Mouse (Mus musculus) CD4-positive, CD25-positive, alpha-beta regulatory T cell, adult 2 months (primary cell): ENCODE measurements around the gene Lipm.
A peak's percentile ranks its signal among the peaks of the same experiment; 100 is the strongest.

Experiments
- DNase-seq: peaks from one replicate; pipeline ENCODE4 v3.0.0-alpha.2; 2012; ENCODE audit warnings: low read depth, low spot score

The Lipm gene

DNA sequence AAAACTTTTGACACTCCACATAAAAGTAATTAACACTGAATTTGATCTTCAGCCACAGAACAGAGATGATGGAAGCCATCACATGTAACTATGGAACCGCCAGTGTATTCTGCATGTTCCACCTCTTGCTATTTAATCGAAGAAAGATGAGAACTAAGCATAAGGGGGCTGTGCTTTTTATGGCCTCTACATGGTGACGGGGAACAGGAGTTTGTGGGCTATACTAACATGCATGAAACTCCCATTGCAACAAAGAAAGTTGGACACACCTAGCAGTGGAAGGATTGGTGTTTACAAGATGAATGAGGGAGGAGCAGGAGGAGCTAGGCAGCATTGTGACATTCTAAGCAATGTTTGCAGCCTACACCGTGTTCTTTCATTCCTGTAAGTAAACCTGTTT, at the start of gene Lipm:
Gene Lipm, plus strand, starts transcription at position 301 of the 400 bp plus-strand sequence.
- DNase-seq, result no peak

DNA sequence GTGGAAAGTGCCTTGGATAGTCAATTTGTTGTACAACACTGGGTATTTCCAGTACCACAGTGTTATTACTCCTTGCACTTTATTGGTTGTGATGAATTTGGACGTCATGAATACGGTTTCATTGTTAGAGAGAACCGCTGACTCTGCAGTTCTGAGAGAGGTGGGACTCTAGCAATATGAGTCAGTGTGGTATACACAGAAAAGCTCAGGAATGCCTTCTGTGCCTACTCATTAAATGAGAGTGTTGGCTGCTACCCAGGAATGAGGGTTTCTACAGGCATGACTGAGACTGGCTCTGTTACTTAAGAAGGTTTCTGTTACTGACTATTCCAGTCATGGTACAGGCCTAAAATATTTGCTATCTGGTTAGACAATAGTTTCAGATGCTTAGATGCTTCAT, 49.2 kb upstream of the Lipm start:
- no peak for DNase-seq

DNA sequence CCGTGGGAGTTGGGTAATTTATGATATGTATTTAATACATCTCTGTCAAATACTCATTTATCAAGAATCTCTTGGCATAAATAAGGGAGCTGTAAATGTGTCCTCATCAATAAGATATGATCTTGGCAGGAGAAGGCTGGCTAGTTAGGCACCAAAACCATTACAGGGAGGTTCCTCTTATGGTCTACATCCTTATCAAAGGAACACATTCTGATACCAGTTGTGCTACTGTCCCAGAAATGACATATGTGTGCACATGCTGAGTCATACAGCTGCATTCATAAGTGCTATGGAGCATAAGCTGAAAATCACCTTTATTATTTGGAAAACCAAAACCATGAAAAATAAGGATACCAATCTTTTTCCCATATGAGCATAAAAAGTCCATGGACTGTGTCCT, 37.2 kb upstream of the Lipm start:
- no peak for DNase-seq

DNA sequence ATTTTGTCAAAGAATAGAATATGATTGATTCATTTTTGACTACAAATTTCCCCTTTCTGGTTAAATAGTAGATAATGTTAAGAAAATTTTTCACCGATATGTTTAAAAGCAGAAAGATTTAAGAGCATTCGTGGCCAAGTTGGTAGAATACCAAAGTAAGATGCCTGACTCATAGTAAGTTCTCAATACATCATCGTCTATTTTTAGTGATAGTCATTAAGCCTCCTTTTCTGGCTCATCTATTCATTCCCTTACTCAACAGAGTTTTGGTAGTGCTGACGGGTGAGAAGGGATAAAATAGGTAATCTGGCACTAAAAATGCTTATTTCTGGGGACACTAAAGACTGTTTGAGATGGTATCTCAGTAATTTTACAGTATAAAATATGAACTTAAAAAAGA, 36.7 kb upstream of the Lipm start:
- DNase-seq, result no peak

GRCm38 (mm10) chr19:34066779-34067472, 33.8 kb upstream of the Lipm start, which contains the start of gene Lipn:
TSS of gene Lipn (plus strand) at chr19:34067358.
- DNase-seq, result no peak

GRCm38 (mm10) chr19:34074239-34074638, 26.5 kb upstream of the Lipm start:
- no peak for DNase-seq

- no peak for DNase-seq
Measured at GRCm38 (mm10) chr19:34078130-34078529, 22.6 kb upstream of the Lipm start.

GRCm38 (mm10) chr19:34089011-34089680, 11.6 kb upstream of the Lipm start:
- DNase-seq, result no peak

DNA sequence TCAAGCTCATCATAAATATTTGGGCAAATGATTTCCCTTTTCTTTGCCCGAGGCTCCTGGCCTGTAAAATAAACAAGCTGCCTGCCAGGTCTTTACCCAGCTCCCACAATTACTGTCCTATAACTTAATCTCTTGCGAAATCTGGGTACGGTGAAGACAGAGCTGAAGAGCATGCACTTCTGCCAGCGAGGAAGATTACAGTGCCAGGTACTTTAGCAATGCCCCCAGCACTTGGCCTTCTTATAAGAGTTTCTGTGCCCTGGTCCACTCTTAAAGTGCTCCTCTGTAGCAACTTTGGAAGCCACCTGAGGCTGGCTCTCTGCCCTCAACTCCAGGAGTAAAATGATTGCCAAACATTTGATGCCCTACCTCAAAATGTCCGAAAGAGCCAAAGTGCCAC, 5.4 kb upstream of the Lipm start:
- no peak for DNase-seq

- DNase-seq, result peak; percentile 7
Measured at GRCm38 (mm10) chr19:34096228-34096627, 4.5 kb upstream of the Lipm start.

- no peak for DNase-seq
Measured at GRCm38 (mm10) chr19:34101888-34102287, 1.2 kb downstream of the Lipm start.

- no peak for DNase-seq
Measured at GRCm38 (mm10) chr19:34104841-34105240, 4.1 kb downstream of the Lipm start.

DNA sequence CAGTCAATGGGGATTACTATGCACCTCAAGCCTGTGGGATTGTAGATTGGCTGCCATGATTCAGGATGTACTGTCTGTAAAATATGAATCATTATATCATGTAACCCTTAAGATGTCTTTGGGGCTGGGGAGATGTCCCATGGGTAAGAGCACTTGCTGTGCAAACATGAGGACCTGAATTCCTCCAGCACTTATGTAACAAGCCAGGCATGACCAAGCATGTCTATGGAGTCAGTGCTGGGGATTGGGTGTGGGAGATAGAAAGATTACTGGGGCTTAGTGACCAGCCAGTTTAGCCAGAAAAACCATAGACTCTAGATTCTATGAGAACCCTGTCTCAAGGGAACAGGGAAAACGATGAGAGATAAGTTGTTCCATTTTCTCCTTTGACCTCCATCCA, 18.4 kb downstream of the Lipm start:
- DNase-seq, result no peak

DNA sequence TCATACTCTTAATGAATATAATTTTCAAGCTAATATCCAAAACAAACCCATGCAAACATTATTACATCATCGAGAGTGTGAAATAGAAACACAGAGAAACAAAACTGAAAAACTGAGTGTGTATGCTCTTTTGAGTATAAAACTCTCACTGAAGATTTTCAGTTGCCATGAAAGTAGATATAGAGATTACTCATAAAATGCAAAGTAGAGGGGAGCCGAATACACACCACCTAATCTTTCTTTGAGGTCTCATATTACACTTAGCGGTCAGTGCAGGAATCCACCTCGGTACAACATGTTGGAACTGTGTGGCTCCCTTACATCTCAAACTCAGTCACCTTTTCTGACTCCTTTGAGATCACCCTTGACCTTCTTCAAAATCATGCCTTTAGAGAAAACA, 18.9 kb downstream of the Lipm start:
- DNase-seq, result no peak

DNA sequence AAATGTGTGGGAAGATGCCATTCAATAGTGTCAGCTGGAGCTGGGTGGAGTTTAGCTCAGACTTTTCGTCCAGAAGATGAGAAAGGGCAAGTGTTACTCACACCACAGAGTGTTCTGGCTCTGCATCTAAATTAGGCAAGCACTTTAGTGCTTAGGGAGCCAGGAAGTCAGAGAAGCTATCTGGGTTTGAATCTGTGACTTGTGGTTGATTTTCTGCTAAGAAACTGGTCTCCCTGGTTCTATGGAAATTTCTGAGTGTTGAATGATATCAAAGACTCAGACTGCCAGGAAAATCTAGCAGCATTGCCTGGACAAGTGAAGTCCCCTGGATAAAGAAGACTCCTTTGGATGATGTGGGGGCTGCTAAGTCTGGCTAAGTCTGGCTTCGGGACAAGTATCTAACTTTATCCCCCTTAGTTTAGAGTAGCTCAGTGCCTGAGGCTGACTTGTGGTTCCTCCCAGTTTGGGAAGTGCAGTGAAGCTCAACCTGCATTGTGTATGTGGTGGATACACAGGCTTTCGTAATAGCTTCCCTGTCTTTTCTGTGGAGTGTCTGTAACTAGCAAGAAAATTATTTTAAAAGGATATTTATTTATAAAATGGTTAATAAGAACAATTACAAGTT, 19.5 kb downstream of the Lipm start:
- peak; percentile 51 for DNase-seq

GRCm38 (mm10) chr19:34138720-34139430, 38.1 kb downstream of the Lipm start:
- DNase-seq, result no peak

DNA sequence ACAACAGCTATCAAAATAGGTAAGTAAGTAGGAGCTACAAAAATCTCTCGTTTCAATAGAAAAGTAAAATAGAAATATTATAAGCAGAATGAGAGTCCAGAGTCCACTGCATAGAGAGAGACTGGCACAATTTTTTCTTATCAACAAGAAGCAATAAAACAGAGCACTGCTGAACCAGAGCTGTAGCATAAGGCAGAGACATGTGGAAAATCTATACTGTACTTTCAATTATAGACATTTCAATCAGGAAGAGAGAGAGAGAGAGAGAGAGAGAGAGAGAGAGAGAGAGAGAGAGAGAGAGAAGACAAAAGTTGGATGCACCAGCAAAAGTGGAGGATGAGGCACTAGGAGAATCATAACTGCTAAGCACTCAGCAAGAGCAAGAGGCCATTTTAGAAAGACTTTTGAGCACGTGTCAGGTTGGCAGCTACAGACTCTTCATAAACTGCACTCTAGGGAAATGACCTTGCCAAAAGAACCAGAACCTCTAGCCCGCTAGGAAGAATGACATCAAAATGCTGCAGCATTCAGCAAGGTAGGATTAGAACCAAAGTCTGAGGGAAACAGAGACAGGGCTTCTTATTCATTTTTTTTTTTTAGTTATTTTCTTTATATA, 38.8 kb downstream of the Lipm start:
- no peak for DNase-seq

GRCm38 (mm10) chr19:34148421-34148820, 47.7 kb downstream of the Lipm start:
- no peak for DNase-seq

DNA sequence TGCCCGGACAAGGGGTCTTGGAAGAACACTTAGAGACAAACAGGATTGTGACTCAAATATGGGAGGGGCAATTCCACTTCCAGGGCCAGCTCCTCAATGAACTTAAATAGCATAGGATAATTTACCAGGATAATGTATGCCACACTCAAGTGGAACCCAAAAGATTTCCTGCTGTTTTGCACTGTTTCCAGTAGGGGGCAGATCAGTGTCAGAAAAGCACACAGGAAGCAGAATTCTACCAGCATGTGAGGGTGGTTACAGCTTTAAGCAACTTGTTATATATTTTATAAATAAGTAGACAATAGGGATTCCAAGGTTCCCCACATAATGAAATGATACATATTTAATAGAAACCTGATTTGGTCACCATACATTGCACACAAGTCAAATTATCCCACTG, 51.2 kb downstream of the Lipm start:
- DNase-seq, result peak; percentile 76

- no peak for DNase-seq
Measured at GRCm38 (mm10) chr19:34153263-34154144, 52.8 kb downstream of the Lipm start.

- peak; percentile 29 for DNase-seq
Measured at GRCm38 (mm10) chr19:34162693-34163092, 62.0 kb downstream of the Lipm start.
